Mouse (Mus musculus): ENCODE data around the gene Gm28035. TPM values are rescaled to one million over a fixed set of nuclear protein-coding genes. Genes with fewer than 3 reads are reported as not detected.

The Gm28035 gene
- polyA plus RNA-seq, 1 experiment: 1.5 TPM

GRCm38 (mm10) chr2:30250166-30251128, 10.1 kb downstream of the Gm28035 start:
- no peaks in the 10 kb centered on the region for H3K27me3 ChIP-seq (ENCODE audit: control insufficient read depth, insufficient read depth, low read length, poor library complexity, severe bottlenecking)
- no peak for TF ChIP-seq EP300 (IDR thresholded peaks at IDR 0.05; ENCODE audit: insufficient read depth, low read depth, low read length)
- TF ChIP-seq POLR2A (IDR thresholded peaks at IDR 0.05; ENCODE audit: insufficient read depth, low read length): no peak
- TF ChIP-seq CTCF (IDR thresholded peaks at IDR 0.05; ENCODE audit: low read depth, low read length): no peak
- no peak overlapping the region for H3K9ac ChIP-seq (ENCODE audit: low read depth, poor library complexity, severe bottlenecking)
- H3K9me3 ChIP-seq (replicated peaks; ENCODE audit: control insufficient read depth, insufficient read depth, low read length, poor library complexity, severe bottlenecking): no peaks in the 10 kb centered on the region
- H3K4me1 ChIP-seq (ENCODE audit: control insufficient read depth, insufficient read depth, low read length): peaks cover 4% of the 10 kb centered on the region
- H3K27ac ChIP-seq (ENCODE audit: insufficient read depth, low read length): 0 out of 2 replicates have a peak overlapping the region, but pooled peaks have one; percentile 1
- H3K4me3 ChIP-seq (ENCODE audit: low read depth, low read length): no peak overlapping the region
- H3K36me3 ChIP-seq (ENCODE audit: control insufficient read depth, insufficient read depth, low read length, poor library complexity, severe bottlenecking): 0 out of 2 replicates have a peak, but pooled peaks cover 3% of the 10 kb centered on the region

DNA sequence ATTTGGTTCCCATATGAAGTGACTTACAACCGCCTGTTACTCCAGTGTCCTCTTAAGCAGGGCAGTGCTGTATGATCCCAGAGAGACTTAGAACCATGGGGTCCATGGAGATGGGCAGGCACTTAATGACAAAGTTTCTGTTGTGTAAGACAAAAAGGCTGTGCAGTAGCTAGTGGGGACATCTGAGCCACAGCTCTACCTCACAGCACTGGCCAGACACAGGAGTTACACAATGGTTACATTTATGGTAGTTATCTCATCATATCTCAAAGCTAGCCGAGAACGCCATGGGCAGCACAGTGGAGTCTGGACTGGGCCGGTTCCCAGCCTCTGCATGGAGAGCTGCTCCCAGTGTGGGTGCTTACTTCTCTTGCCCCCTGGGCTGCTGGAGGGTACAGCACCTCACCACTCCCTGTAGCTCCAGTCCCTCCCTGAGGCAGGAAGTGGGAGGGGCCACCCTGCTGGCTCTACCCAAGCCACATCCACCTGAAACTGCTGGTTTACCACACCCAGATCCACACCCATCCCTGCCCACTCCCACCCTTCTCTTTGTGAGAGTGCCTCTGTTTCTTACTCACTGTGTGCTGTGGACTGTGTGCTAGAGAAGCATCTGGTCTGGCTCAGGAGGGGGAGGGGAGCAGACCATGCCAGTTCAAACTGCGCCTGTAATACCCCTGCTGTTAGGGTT, 11.2 kb downstream of the Gm28035 start:
- Histone ChIP-seq H3K4me3 (ENCODE audit: low read depth, low read length) (no peak overlapping the region), H3K4me1 (ENCODE audit: control insufficient read depth, insufficient read depth, low read length) (peaks cover 4% of the 10 kb centered on the region), H3K27ac (ENCODE audit: insufficient read depth, low read length) (peak overlapping the region; percentile 76), H3K36me3 (ENCODE audit: control insufficient read depth, insufficient read depth, low read length, poor library complexity, severe bottlenecking) (0 out of 2 replicates have a peak, but pooled peaks cover 3% of the 10 kb centered on the region), H3K9me3 (replicated peaks; ENCODE audit: control insufficient read depth, insufficient read depth, low read length, poor library complexity, severe bottlenecking) (no peaks in the 10 kb centered on the region), H3K9ac (ENCODE audit: low read depth, poor library complexity, severe bottlenecking) (no peak overlapping the region), H3K27me3 (ENCODE audit: control insufficient read depth, insufficient read depth, low read length, poor library complexity, severe bottlenecking) (no peaks in the 10 kb centered on the region)
- TF ChIP-seq POLR2A (IDR thresholded peaks at IDR 0.05; ENCODE audit: insufficient read depth, low read length) (no peak), EP300 (IDR thresholded peaks at IDR 0.05; ENCODE audit: insufficient read depth, low read depth, low read length) (peak; percentile 81)

GRCm38 (mm10) chr2:30252521-30252920, 12.2 kb downstream of the Gm28035 start:
- no peaks in the 10 kb centered on the region for H3K27me3 ChIP-seq (ENCODE audit: control insufficient read depth, insufficient read depth, low read length, poor library complexity, severe bottlenecking)
- H3K27ac ChIP-seq (ENCODE audit: insufficient read depth, low read length): peak overlapping the region; percentile 76
- TF ChIP-seq EP300 (IDR thresholded peaks at IDR 0.05; ENCODE audit: insufficient read depth, low read depth, low read length) (no peak), CTCF (IDR thresholded peaks at IDR 0.05; ENCODE audit: low read depth, low read length) (no peak), POLR2A (IDR thresholded peaks at IDR 0.05; ENCODE audit: insufficient read depth, low read length) (no peak)
- peaks cover 4% of the 10 kb centered on the region for H3K4me1 ChIP-seq (ENCODE audit: control insufficient read depth, insufficient read depth, low read length)
- H3K9ac ChIP-seq (ENCODE audit: low read depth, poor library complexity, severe bottlenecking): no peak overlapping the region
- peaks cover 6% of the 10 kb centered on the region; the same call in 1 of the 2 replicates for H3K36me3 ChIP-seq (ENCODE audit: control insufficient read depth, insufficient read depth, low read length, poor library complexity, severe bottlenecking)
- no peaks in the 10 kb centered on the region for H3K9me3 ChIP-seq (replicated peaks; ENCODE audit: control insufficient read depth, insufficient read depth, low read length, poor library complexity, severe bottlenecking)
- H3K4me3 ChIP-seq (ENCODE audit: low read depth, low read length): no peak overlapping the region

DNA sequence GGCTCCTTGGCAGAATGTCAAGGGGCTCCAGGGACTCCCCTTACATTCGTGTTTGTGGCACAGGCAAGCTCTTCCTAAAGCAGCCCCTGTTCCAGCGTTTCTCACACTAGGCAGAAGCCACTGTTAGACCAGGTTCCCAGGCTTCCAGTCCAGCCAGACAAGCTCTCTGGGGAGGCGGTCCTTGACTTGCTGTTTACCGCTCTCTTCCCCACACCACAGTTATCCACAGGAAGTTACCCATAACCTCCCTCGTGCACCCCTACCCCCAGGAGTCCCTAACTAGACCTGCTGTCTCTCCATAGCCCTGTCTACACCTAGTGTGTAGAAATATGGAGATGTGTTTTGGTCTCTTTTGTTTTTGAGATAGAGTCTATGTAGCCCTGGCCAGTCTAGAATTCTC, 13.4 kb downstream of the Gm28035 start:
- Histone ChIP-seq H3K9ac (ENCODE audit: low read depth, poor library complexity, severe bottlenecking) (no peak overlapping the region), H3K27ac (ENCODE audit: insufficient read depth, low read length) (no peak overlapping the region), H3K36me3 (ENCODE audit: control insufficient read depth, insufficient read depth, low read length, poor library complexity, severe bottlenecking) (peaks cover 6% of the 10 kb centered on the region; the same call in 1 of the 2 replicates), H3K4me3 (ENCODE audit: low read depth, low read length) (no peak overlapping the region), H3K27me3 (ENCODE audit: control insufficient read depth, insufficient read depth, low read length, poor library complexity, severe bottlenecking) (no peaks in the 10 kb centered on the region), H3K9me3 (replicated peaks; ENCODE audit: control insufficient read depth, insufficient read depth, low read length, poor library complexity, severe bottlenecking) (no peaks in the 10 kb centered on the region), H3K4me1 (ENCODE audit: control insufficient read depth, insufficient read depth, low read length) (peaks cover 6% of the 10 kb centered on the region)
- TF ChIP-seq CTCF (IDR thresholded peaks at IDR 0.05; ENCODE audit: low read depth, low read length) (no peak), EP300 (IDR thresholded peaks at IDR 0.05; ENCODE audit: insufficient read depth, low read depth, low read length) (no peak), POLR2A (IDR thresholded peaks at IDR 0.05; ENCODE audit: insufficient read depth, low read length) (no peak)

DNA sequence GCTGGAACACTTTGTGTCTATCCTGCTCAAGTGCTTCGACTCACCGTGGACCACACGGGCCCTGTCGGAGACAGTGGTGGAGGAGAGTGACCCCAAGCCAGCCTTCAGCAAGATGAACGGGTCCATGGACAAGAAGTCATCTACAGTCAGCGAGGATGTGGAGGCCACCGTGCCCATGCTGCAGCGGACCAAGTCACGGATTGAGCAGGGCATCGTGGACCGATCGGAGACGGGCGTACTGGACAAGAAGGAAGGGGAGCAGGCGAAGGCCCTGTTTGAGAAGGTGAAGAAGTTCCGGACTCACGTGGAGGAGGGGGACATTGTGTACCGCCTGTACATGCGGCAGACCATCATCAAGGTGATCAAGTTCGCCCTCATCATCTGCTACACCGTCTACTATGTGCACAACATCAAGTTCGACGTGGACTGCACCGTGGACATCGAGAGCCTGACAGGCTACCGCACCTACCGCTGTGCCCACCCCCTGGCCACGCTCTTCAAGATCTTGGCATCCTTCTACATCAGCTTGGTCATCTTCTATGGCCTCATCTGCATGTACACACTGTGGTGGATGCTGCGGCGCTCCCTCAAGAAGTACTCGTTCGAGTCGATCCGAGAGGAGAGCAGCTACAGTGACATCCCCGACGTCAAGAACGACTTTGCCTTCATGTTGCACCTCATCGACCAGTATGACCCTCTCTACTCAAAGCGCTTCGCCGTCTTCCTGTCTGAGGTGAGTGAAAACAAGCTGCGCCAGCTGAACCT, 15.4 kb downstream of the Gm28035 start:
- no peak overlapping the region for H3K4me3 ChIP-seq (ENCODE audit: low read depth, low read length)
- H3K36me3 ChIP-seq (ENCODE audit: control insufficient read depth, insufficient read depth, low read length, poor library complexity, severe bottlenecking): peaks cover 6% of the 10 kb centered on the region; the same call in 1 of the 2 replicates
- no peak for TF ChIP-seq CTCF (IDR thresholded peaks at IDR 0.05; ENCODE audit: low read depth, low read length)
- no peak for TF ChIP-seq EP300 (IDR thresholded peaks at IDR 0.05; ENCODE audit: insufficient read depth, low read depth, low read length)
- TF ChIP-seq POLR2A (IDR thresholded peaks at IDR 0.05; ENCODE audit: insufficient read depth, low read length): no peak
- H3K4me1 ChIP-seq (ENCODE audit: control insufficient read depth, insufficient read depth, low read length): peaks cover 5% of the 10 kb centered on the region
- no peak overlapping the region for H3K27ac ChIP-seq (ENCODE audit: insufficient read depth, low read length)
- H3K27me3 ChIP-seq (ENCODE audit: control insufficient read depth, insufficient read depth, low read length, poor library complexity, severe bottlenecking): no peaks in the 10 kb centered on the region
- no peaks in the 10 kb centered on the region for H3K9me3 ChIP-seq (replicated peaks; ENCODE audit: control insufficient read depth, insufficient read depth, low read length, poor library complexity, severe bottlenecking)
- no peak overlapping the region for H3K9ac ChIP-seq (ENCODE audit: low read depth, poor library complexity, severe bottlenecking)
